Mouse (Mus musculus) midbrain, embryonic 16.5 days (tissue): ENCODE data around the gene Ccdc60. TPM values are rescaled to one million over a fixed set of nuclear protein-coding genes. Genes with fewer than 3 reads are reported as not detected.

ENCODE experiments used
- ATAC-seq: fragments of 200-750 bp; cut with Nextera tagmentation; 2 replicates; pipeline ENCODE4 v1.8.0; 2017; ENCODE audit warnings: moderate TSS enrichment
- H3K27ac ChIP-seq: fragments of 300-500 bp; sonication (generic); 2 replicates; pipeline ENCODE4 v1.5.1; 2014; ENCODE audit warnings: mild to moderate bottlenecking, low read length, mixed read lengths
- H3K27me3 ChIP-seq: fragments of 300-500 bp; sonication (generic); 2 replicates; pipeline ENCODE4 v1.6.1; 2014; ENCODE audit warnings: low read depth, low read length, mixed read lengths; ENCODE audit not compliant: control insufficient read depth, insufficient read depth
- H3K36me3 ChIP-seq: fragments of 300-500 bp; sonication (generic); 2 replicates; pipeline ENCODE4 v1.6.1; 2014; ENCODE audit warnings: mild to moderate bottlenecking, low read length, moderate library complexity, mixed read lengths; ENCODE audit not compliant: control insufficient read depth, insufficient read depth
- H3K4me1 ChIP-seq: fragments of 300-500 bp; sonication (generic); 2 replicates; pipeline ENCODE4 v1.6.1; 2014; ENCODE audit warnings: mild to moderate bottlenecking, low read length, mixed read lengths; ENCODE audit not compliant: control insufficient read depth, insufficient read depth
- H3K4me2 ChIP-seq: fragments of 300-500 bp; sonication (generic); 2 replicates; pipeline ENCODE4 v1.6.1; 2014; ENCODE audit warnings: mild to moderate bottlenecking, low read length, mixed read lengths
- H3K4me3 ChIP-seq: fragments of 300-500 bp; sonication (generic); 2 replicates; pipeline ENCODE4 v1.5.1; 2014; ENCODE audit warnings: low read depth, mild to moderate bottlenecking, low read length, moderate library complexity, mixed read lengths
- H3K9ac ChIP-seq: fragments of 300-500 bp; sonication (generic); 2 replicates; pipeline ENCODE4 v1.6.1; 2014; ENCODE audit warnings: low read depth, low read length, mixed read lengths
- H3K9me3 ChIP-seq: fragments of 300-500 bp; sonication (generic); replicated peaks from 2 replicates; pipeline ENCODE4 v1.6.1; 2014; ENCODE audit warnings: mild to moderate bottlenecking, low read length, mixed read lengths; ENCODE audit not compliant: control insufficient read depth, poor library complexity, severe bottlenecking
- WGBS: fragments of 180-500 bp; shearing (Covaris S2); extraction: QIAGEN DNeasy Blood & Tissue Kit; methylation state at CpG from one replicate; pipeline ENCODE4 v1.1.7; 2014; 5-methylcytosine and 5-hydroxymethylcytosine counted together
- polyA plus RNA-seq: library from polyadenylated mRNA; unstranded; fragments of >200 nt; fragmentation: Nextera tagmentation; extraction: Ambion mirVana; gene quantifications from 2 replicates; pipeline ENCODE4 v1.2.1, GENCODE M21; 2015

Gene Ccdc60
- polyA plus RNA-seq, 1 experiment from 2014 or later = 3.1 TPM

DNA sequence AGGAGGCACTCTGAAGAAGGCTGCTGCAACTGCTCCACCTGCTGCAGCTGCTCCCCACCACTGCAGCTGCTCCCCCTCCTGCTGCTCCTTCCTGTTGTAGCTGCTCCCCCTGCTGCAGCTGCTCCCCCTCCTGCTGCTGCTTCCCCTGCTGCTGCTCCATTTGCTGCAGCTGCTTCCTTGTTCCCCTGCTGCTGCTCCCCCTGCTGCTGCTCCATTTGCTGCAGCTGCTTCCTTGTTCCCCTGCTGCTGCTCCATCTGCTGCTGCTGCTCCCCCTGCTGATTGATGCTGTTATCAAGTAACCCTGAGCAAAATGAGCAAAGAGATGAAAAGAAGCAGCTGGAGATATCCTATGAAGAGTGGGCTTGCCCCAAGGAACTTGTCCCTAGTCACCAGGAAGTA, 8.3 kb downstream of the Ccdc60 start:
- no peaks in the 10 kb centered on the region for H3K36me3 ChIP-seq
- no peaks in the 10 kb centered on the region for H3K27me3 ChIP-seq
- no peaks in the 10 kb centered on the region for H3K9me3 ChIP-seq
- ATAC-seq = no peak
- H3K9ac ChIP-seq = no peak overlapping the region
- no peak overlapping the region for H3K4me2 ChIP-seq
- no peak overlapping the region for H3K4me3 ChIP-seq
- no peak overlapping the region for H3K27ac ChIP-seq
- peaks cover 8% of the 10 kb centered on the region for H3K4me1 ChIP-seq

DNA sequence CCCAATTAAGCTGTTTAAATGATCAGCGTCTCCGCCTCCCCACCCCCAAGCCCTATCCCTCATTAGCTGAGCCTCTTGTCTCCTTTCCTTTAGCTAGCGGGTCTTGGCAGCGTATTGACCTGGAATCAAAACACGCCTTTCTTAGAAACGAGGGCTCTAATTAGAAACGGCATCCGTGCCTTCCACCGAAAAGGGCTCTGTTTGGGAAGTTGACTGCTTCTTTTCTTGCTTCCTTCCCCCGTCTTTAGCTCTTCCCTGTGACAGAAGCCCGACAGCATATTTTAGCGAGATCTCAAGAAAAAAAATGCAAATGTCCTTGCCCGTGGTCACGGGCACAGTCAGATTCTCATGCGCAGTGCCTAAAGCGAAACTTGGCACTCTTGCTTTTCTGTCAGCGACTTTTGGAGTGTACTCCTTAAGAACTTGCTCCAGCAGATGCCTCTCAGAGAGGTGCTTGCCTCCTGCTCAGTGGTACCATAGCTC, 10.3 kb downstream of the Ccdc60 start:
- H3K4me2 ChIP-seq = peak overlapping the region; percentile 37; the same call in 1 of the 2 replicates
- H3K27ac ChIP-seq = peak overlapping the region; percentile 47; the same call in 1 of the 2 replicates
- no peaks in the 10 kb centered on the region for H3K27me3 ChIP-seq
- WGBS = 52% methylated on average over 17 of the region's 17 CpGs
- no peaks in the 10 kb centered on the region for H3K36me3 ChIP-seq
- no peaks in the 10 kb centered on the region for H3K9me3 ChIP-seq
- H3K4me3 ChIP-seq = no peak overlapping the region
- ATAC-seq = no peak
- H3K9ac ChIP-seq = no peak overlapping the region
- H3K4me1 ChIP-seq = peaks cover 22% of the 10 kb centered on the region

DNA sequence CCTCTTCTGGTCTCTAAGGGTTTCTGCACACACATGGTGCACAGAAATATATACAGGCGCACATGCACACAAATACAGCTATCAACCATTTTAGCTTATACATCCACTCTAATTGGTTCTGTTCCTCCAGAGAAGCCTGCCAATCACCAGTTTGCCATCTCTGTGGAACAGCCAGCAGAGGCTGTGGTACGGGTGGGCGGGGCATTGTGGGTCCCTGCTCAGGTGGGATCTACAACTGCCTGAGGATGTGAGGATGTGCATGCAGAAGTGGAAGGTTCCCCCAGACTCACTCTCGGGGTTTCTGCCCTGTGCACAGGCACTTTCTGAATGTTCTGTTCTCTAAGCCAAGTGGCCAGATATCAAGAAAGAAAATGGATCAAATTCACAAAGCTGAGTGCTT, 10.8 kb downstream of the Ccdc60 start:
- no peaks in the 10 kb centered on the region for H3K36me3 ChIP-seq
- 86% methylated on average over 4 of the region's 4 CpGs for WGBS
- no peak overlapping the region for H3K27ac ChIP-seq
- H3K4me2 ChIP-seq = no peak overlapping the region; the same call in 1 of the 2 replicates
- no peaks in the 10 kb centered on the region for H3K9me3 ChIP-seq
- no peak overlapping the region for H3K9ac ChIP-seq
- ATAC-seq = no peak
- peaks cover 22% of the 10 kb centered on the region for H3K4me1 ChIP-seq
- H3K27me3 ChIP-seq = no peaks in the 10 kb centered on the region
- no peak overlapping the region for H3K4me3 ChIP-seq

DNA sequence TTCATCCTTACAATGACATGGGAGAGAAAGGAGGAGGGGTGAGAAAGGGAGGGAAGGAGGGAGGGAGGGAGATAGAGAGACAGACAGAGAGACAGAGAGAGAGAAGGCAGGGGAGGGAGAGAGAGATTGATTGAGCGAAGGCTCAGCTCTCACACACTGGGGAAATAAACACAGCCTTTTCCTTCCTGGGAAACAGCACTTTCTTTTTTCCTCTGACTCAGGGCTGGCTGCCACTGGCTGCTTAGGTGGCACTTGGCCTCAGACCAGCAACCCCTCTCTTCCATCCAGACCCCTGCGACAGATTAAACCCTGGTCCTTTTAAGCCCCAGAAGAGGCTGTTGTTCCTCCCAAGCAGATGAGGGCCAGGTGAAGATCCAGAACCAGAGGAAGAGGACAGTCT, 14.0 kb downstream of the Ccdc60 start:
- Histone ChIP-seq H3K27me3 (no peaks in the 10 kb centered on the region), H3K4me1 (peaks cover 27% of the 10 kb centered on the region), H3K4me3 (no peak overlapping the region), H3K4me2 (no peak overlapping the region), H3K36me3 (no peaks in the 10 kb centered on the region), H3K9me3 (no peaks in the 10 kb centered on the region), H3K9ac (no peak overlapping the region), H3K27ac (peak overlapping the region; percentile 78)
- ATAC-seq = peak; percentile 9; the same call in 1 of the 2 replicates
- 40% methylated on average over 2 of the region's 2 CpGs for WGBS

DNA sequence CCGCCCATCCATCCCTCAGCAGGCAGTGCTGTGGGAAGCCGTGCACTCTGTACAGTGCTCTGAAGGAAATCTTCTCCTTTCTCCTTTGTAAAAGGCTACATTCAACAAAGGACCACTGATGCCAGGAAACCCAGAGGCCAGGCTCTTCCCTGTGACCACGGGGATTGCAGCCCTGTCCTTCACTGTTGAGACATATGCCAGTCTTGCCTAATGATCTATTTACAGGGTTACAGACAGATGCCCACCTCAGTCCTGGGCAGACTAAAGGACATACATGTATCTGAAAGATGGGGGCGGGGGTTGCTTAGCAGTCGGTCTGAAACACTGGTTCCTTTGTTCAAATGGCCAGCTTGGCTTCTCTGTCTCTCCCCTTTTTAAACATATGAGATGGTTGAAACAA, 14.4 kb downstream of the Ccdc60 start:
- Histone ChIP-seq H3K27me3 (no peaks in the 10 kb centered on the region), H3K4me2 (no peak overlapping the region), H3K4me3 (no peak overlapping the region), H3K9me3 (no peaks in the 10 kb centered on the region), H3K36me3 (no peaks in the 10 kb centered on the region), H3K9ac (no peak overlapping the region; the same call in 1 of the 2 replicates), H3K27ac (peak overlapping the region; percentile 78), H3K4me1 (peaks cover 31% of the 10 kb centered on the region)
- peak; percentile 46 for ATAC-seq
- WGBS = 31% methylated on average over 5 of the region's 5 CpGs

DNA sequence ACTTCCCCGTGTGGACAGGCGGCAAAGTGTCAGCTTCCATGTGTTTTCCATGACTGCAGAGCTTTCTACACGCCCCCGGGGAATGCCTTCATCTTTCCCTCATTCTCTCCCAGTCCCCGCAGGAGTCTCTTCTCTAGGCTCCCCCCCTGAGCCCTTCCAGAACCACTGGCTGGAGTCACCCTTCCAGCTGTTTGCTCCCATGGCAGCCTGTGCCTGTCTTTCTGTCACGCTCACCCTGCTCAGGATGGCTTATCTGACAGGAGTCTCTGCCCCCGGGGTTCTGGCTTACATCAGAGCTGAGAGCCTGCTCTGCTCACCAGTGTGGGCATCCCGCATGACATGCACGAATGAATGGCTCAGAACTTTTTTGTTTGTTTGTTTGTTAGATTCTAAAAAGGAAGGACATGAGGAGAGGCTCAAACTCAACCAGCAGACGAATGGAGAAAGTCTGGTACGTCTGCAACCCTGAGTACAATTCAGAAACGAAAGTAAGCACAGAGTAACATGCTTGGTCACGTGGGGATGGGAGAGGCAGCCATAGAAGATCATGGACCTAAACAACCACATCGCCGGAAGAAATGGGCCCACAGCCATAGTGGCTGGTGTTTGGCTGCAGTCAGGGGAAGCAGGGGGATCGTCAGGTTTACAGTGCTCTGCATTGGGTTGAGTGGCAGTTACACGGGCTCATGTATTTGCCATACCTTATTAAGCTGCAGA, 17.1 kb downstream of the Ccdc60 start:
- no peak overlapping the region for H3K9ac ChIP-seq
- no peak overlapping the region for H3K27ac ChIP-seq
- no peak for ATAC-seq
- no peak overlapping the region for H3K4me3 ChIP-seq
- H3K4me1 ChIP-seq = peaks cover 26% of the 10 kb centered on the region
- H3K36me3 ChIP-seq = no peaks in the 10 kb centered on the region
- 72% methylated on average over 17 of the region's 17 CpGs for WGBS
- no peaks in the 10 kb centered on the region for H3K27me3 ChIP-seq
- H3K9me3 ChIP-seq = no peaks in the 10 kb centered on the region
- no peak overlapping the region for H3K4me2 ChIP-seq

DNA sequence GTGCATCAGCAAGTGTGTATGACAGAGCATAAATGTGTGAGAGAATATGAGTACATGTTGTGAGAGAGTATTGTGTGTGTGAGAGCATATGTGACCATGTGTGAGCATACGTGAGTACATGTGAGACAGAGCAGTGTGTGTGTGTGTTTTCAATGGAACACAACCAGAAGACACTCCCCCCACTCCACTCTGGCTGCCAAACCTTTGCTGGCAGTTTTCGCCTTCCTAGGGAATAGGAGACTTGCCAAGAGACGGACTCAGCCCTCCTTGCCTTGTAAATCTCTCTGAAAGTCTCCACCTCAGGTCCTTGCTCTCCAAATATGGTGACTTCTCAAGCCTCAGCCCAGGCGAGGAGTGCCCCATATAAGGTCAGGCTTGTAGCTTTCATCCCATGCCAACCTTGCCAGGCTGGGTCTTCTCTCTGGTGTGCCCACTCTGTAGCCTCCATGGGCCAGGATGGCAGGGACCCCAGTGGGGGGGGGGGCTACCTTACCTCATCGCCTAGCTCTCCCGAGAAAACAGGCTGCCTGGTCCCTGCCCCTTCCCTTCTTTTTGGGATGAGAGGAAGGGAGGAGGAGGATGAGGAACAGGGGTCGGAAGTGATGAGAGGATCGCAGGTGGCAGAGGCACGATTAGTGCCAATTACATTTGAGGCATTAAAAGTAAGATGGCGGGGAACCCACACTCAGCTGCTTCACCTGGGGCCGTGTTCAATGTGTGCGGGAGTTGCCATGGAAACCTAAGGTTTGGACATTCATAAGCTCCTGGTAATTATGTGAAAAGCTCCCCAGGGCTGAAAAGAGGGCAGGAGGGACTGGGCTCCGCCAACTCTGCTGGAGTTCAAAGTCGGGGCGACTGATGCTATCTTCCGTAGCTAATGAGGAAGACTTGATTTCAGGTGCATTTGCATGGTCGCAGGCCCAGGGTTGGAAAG, 19.3 kb downstream of the Ccdc60 start:
- WGBS = 47% methylated on average over 17 of the region's 17 CpGs
- H3K4me2 ChIP-seq = no peak overlapping the region

DNA sequence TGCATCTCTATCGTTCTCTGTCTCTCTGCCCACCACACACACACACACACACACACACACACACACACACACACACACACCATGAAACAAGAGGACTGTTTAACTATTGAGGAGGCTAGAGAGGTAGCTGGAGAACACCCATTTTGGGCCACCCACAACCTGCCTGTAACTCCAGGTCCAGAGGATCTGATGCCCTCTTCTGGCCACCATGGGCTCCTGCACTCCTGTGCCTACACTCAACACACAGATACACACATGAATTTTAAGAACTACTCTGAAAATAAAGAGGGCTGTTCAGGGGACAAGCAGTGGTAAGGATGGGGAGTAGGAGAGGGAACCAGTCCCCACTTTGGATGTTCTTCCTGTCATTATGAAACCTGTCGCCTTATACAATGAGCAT, 26.1 kb downstream of the Ccdc60 start:
- Histone ChIP-seq H3K4me2 (no peak overlapping the region), H3K36me3 (no peaks in the 10 kb centered on the region), H3K27me3 (no peaks in the 10 kb centered on the region), H3K4me1 (peaks cover 8% of the 10 kb centered on the region), H3K9ac (no peak overlapping the region), H3K4me3 (no peak overlapping the region), H3K27ac (no peak overlapping the region), H3K9me3 (no peaks in the 10 kb centered on the region)
- no peak for ATAC-seq
- 93% methylated on average over 2 of the region's 2 CpGs for WGBS

More for the DNA sequence above, 19.3 kb downstream of the Ccdc60 start:
- Histone ChIP-seq H3K9me3 (no peaks in the 10 kb centered on the region), H3K27me3 (no peaks in the 10 kb centered on the region), H3K9ac (no peak overlapping the region), H3K4me3 (no peak overlapping the region), H3K27ac (peak overlapping the region; percentile 48; the same call in 1 of the 2 replicates), H3K4me1 (peaks cover 18% of the 10 kb centered on the region), H3K36me3 (no peaks in the 10 kb centered on the region)
- peak; percentile 34; the same call in 1 of the 2 replicates for ATAC-seq

DNA sequence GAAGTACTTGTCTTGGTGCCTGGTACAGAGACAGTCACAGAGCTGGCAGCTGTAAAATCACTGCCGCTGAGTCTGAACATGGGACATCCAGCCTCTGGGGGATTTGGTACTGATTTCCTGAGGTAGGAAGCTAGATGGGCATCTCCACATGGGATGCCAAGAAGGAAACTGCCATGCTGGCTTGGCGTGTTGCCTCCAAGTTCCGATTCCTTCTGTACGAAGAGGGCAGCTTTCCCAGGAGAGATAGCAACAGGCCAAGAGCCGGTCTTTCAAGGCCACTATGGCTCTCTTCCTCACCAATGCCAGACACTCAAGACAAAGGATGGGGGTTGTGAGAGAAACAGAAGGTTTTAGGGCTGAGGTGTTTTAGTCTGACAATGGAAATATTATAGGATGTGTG, 26.8 kb downstream of the Ccdc60 start:
- Histone ChIP-seq H3K4me1 (peaks cover 8% of the 10 kb centered on the region), H3K9ac (no peak overlapping the region), H3K9me3 (no peaks in the 10 kb centered on the region), H3K36me3 (no peaks in the 10 kb centered on the region), H3K27me3 (no peaks in the 10 kb centered on the region), H3K27ac (no peak overlapping the region), H3K4me3 (no peak overlapping the region), H3K4me2 (no peak overlapping the region)
- 95% methylated on average over 5 of the region's 5 CpGs for WGBS
- no peak for ATAC-seq
